Mouse (Mus musculus): Measurements from ENCODE around the gene Bub1. TPM values are rescaled to one million over a fixed set of nuclear protein-coding genes. Genes with fewer than 3 reads are reported as not detected.

Bub1 gene
- polyA plus RNA-seq (2014; fragmentation: Nextera tagmentation; extraction: Ambion mirVana), result 59.1 and 67.0 TPM in 2 replicates

DNA sequence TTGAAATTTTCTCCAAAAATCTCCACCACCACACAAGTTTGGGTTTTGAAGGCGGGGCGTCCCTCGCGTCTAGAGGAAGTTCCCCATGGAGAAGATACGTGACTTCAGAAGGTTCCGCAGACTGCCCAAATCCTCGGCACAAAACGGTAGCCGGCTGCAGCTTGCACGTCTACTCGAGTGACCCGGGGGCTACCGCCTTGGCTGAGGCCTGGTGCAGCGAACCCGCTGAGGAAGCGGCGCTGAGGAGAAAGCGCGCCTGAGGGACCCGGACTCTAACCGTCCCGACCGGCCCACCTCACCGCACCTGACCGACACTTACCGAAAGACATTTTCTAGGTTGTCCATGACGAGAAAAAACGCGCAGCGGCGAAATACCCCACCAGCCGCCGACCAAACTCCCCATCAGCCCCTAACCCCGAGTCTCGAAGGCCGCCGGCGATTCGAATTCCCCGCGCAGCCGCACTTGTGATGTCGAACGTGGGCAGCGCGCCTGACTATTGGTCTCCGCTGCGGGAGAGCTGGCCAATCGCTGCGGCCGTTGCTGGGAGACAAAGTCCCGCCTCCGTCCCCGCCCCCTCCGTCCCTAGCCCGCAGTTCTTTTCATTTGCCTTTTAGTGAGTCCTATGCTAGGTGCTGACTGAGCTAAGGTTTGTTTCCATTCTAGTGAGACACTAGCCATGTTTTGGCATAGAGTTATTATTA lies at the start of gene Bub1:
Bub1 (minus strand) TSS at position 465 of the 702 bp plus-strand sequence.
- 0% methylated on average over 56 of the region's 56 CpGs for WGBS
- H3K9ac ChIP-seq (ENCODE audit: low read length), result peak within 1 kb of the TSS; percentile 67
- peak within 1 kb of the TSS; percentile 75 for H3K4me3 ChIP-seq (ENCODE audit: low read depth, low read length)
- no peaks in the 10 kb centered on the region for H3K9me3 ChIP-seq (ENCODE audit: control insufficient read depth, low read length)
- peak; percentile 96 for DNase-seq (ENCODE audit: low spot score)
- no peaks in the 10 kb centered on the region for H3K27me3 ChIP-seq (ENCODE audit: control insufficient read depth, insufficient read depth, low read length)
- peaks cover 3% of the 10 kb centered on the region; the same call in 1 of the 2 replicates for H3K4me1 ChIP-seq (replicated peaks; ENCODE audit: control insufficient read depth, insufficient read depth, low read length)
- H3K4me2 ChIP-seq (ENCODE audit: low read depth, low read length, severe bottlenecking), result peak within 1 kb of the TSS; percentile 53
- no peak within 1 kb of the TSS for H3K27ac ChIP-seq (ENCODE audit: low read depth, low read length)
- ATAC-seq (replicated peaks; ENCODE audit: low FRiP score), result peak; percentile 97
- H3K36me3 ChIP-seq (ENCODE audit: control insufficient read depth, insufficient read depth, low read length), result peaks cover 3% of the 10 kb centered on the region; the same call in 1 of the 2 replicates

- no peak overlapping the region for H3K4me2 ChIP-seq (ENCODE audit: low read depth, low read length, severe bottlenecking)
- no peaks in the 10 kb centered on the region for H3K27me3 ChIP-seq (ENCODE audit: control insufficient read depth, insufficient read depth, low read length)
- H3K27ac ChIP-seq (ENCODE audit: low read depth, low read length), result no peak overlapping the region
- DNase-seq (ENCODE audit: low spot score) (no peak), ATAC-seq (replicated peaks; ENCODE audit: low FRiP score) (no peak)
- no peaks in the 10 kb centered on the region for H3K9me3 ChIP-seq (ENCODE audit: control insufficient read depth, low read length)
- no peak overlapping the region for H3K4me3 ChIP-seq (ENCODE audit: low read depth, low read length)
- WGBS, result 92% methylated on average over 5 of the region's 5 CpGs
- H3K36me3 ChIP-seq (ENCODE audit: control insufficient read depth, insufficient read depth, low read length), result no peaks in the 10 kb centered on the region
- no peak overlapping the region for H3K9ac ChIP-seq (ENCODE audit: low read length)
- H3K4me1 ChIP-seq (replicated peaks; ENCODE audit: control insufficient read depth, insufficient read depth, low read length), result no peaks in the 10 kb centered on the region
These were observed 49.4 kb upstream of the Bub1 start for GRCm38 (mm10) chr2:127881063-127881462.

DNA sequence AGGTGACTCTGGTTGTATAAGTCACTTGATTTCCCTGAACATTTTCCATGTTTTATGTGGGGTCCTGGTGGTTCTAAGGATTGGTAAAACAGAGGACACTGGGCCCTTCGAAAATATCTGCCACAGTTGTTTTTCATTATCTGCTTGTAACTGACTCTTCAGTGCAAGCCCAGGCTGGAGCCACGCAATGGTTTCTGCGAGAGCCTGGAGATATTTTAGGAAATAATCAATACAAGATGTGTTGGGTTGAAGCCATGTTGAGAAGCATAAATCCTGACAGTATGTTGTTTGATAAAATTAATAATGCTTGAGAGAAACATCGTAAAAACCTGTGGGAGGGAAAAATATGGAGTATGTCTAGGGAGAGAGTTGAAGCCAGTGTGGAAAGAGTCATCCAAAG lies 32.7 kb upstream of the Bub1 start:
- Histone ChIP-seq H3K4me2 (ENCODE audit: low read depth, low read length, severe bottlenecking) (no peak overlapping the region), H3K9me3 (ENCODE audit: control insufficient read depth, low read length) (no peaks in the 10 kb centered on the region), H3K4me1 (replicated peaks; ENCODE audit: control insufficient read depth, insufficient read depth, low read length) (no peaks in the 10 kb centered on the region), H3K9ac (ENCODE audit: low read length) (no peak overlapping the region), H3K27me3 (ENCODE audit: control insufficient read depth, insufficient read depth, low read length) (no peaks in the 10 kb centered on the region), H3K4me3 (ENCODE audit: low read depth, low read length) (no peak overlapping the region), H3K36me3 (ENCODE audit: control insufficient read depth, insufficient read depth, low read length) (no peaks in the 10 kb centered on the region), H3K27ac (ENCODE audit: low read depth, low read length) (no peak overlapping the region)
- no peak for ATAC-seq (replicated peaks; ENCODE audit: low FRiP score)
- WGBS, result 78% methylated on average over 4 of the region's 4 CpGs
- DNase-seq (ENCODE audit: low spot score), result no peak

GRCm38 (mm10) chr2:127854332-127854991 lies 22.8 kb upstream of the Bub1 start:
- H3K4me3 ChIP-seq (ENCODE audit: low read depth, low read length), result no peak overlapping the region
- H3K27me3 ChIP-seq (ENCODE audit: control insufficient read depth, insufficient read depth, low read length), result no peaks in the 10 kb centered on the region
- WGBS, result 72% methylated on average over 4 of the region's 4 CpGs
- no peaks in the 10 kb centered on the region for H3K36me3 ChIP-seq (ENCODE audit: control insufficient read depth, insufficient read depth, low read length)
- no peak for ATAC-seq (replicated peaks; ENCODE audit: low FRiP score)
- H3K9me3 ChIP-seq (ENCODE audit: control insufficient read depth, low read length), result no peaks in the 10 kb centered on the region
- no peak for DNase-seq (ENCODE audit: low spot score)
- H3K9ac ChIP-seq (ENCODE audit: low read length), result no peak overlapping the region
- H3K4me2 ChIP-seq (ENCODE audit: low read depth, low read length, severe bottlenecking), result no peak overlapping the region
- no peaks in the 10 kb centered on the region for H3K4me1 ChIP-seq (replicated peaks; ENCODE audit: control insufficient read depth, insufficient read depth, low read length)
- no peak overlapping the region for H3K27ac ChIP-seq (ENCODE audit: low read depth, low read length)

GRCm38 (mm10) chr2:127850371-127850770 lies 18.7 kb upstream of the Bub1 start:
- Histone ChIP-seq H3K27me3 (ENCODE audit: control insufficient read depth, insufficient read depth, low read length) (no peaks in the 10 kb centered on the region), H3K36me3 (ENCODE audit: control insufficient read depth, insufficient read depth, low read length) (no peaks in the 10 kb centered on the region), H3K9ac (ENCODE audit: low read length) (no peak overlapping the region), H3K27ac (ENCODE audit: low read depth, low read length) (no peak overlapping the region), H3K4me2 (ENCODE audit: low read depth, low read length, severe bottlenecking) (no peak overlapping the region), H3K9me3 (ENCODE audit: control insufficient read depth, low read length) (no peaks in the 10 kb centered on the region), H3K4me3 (ENCODE audit: low read depth, low read length) (no peak overlapping the region), H3K4me1 (replicated peaks; ENCODE audit: control insufficient read depth, insufficient read depth, low read length) (no peaks in the 10 kb centered on the region)
- no peak for ATAC-seq (replicated peaks; ENCODE audit: low FRiP score)
- WGBS, result 91% methylated on average over 2 of the region's 2 CpGs
- no peak for DNase-seq (ENCODE audit: low spot score)

DNA sequence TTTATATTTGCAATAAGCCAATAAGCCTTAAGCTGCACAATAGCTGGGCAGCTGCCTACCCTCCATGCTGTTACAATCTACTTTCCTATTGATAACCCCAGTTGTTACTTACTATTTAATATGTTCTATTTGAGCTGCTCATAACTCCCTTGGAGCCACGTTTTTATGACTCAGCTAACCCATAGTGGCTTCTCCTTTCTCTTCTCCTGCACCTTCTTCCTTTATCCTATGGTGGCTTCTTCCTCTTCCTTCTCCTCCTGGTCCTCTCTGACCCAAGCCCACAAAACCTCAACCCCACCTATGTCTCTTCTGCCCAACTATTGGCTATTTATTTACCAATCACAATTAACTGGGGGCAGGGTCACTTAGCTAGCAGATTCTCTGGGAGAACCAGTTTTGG lies 14.9 kb upstream of the Bub1 start:
- WGBS, result 30% methylated on average over 1 of the region's 1 CpGs
- H3K9ac ChIP-seq (ENCODE audit: low read length), result no peak overlapping the region

GRCm38 (mm10) chr2:127846008-127846407 lies 14.3 kb upstream of the Bub1 start:
- no peak for ATAC-seq (replicated peaks; ENCODE audit: low FRiP score)
- no peak overlapping the region for H3K9ac ChIP-seq (ENCODE audit: low read length)
- DNase-seq (ENCODE audit: low spot score), result no peak

More for the DNA sequence above, 14.9 kb upstream of the Bub1 start:
- Histone ChIP-seq H3K4me1 (replicated peaks; ENCODE audit: control insufficient read depth, insufficient read depth, low read length) (no peaks in the 10 kb centered on the region), H3K36me3 (ENCODE audit: control insufficient read depth, insufficient read depth, low read length) (no peaks in the 10 kb centered on the region), H3K4me3 (ENCODE audit: low read depth, low read length) (no peak overlapping the region), H3K27me3 (ENCODE audit: control insufficient read depth, insufficient read depth, low read length) (no peaks in the 10 kb centered on the region), H3K9me3 (ENCODE audit: control insufficient read depth, low read length) (no peaks in the 10 kb centered on the region), H3K4me2 (ENCODE audit: low read depth, low read length, severe bottlenecking) (no peak overlapping the region), H3K27ac (ENCODE audit: low read depth, low read length) (no peak overlapping the region)
- DNase-seq (ENCODE audit: low spot score), result no peak
- no peak for ATAC-seq (replicated peaks; ENCODE audit: low FRiP score)

GRCm38 (mm10) chr2:127845346-127845982 lies 13.8 kb upstream of the Bub1 start:
- WGBS, result 57% methylated on average over 7 of the region's 7 CpGs
- DNase-seq (ENCODE audit: low spot score) (no peak), ATAC-seq (replicated peaks; ENCODE audit: low FRiP score) (no peak)

More at GRCm38 (mm10) chr2:127846008-127846407, 14.3 kb upstream of the Bub1 start:
- Histone ChIP-seq H3K4me3 (ENCODE audit: low read depth, low read length) (no peak overlapping the region), H3K27me3 (ENCODE audit: control insufficient read depth, insufficient read depth, low read length) (no peaks in the 10 kb centered on the region), H3K36me3 (ENCODE audit: control insufficient read depth, insufficient read depth, low read length) (no peaks in the 10 kb centered on the region), H3K27ac (ENCODE audit: low read depth, low read length) (no peak overlapping the region), H3K9me3 (ENCODE audit: control insufficient read depth, low read length) (no peaks in the 10 kb centered on the region), H3K4me1 (replicated peaks; ENCODE audit: control insufficient read depth, insufficient read depth, low read length) (no peaks in the 10 kb centered on the region), H3K4me2 (ENCODE audit: low read depth, low read length, severe bottlenecking) (no peak overlapping the region)

More at GRCm38 (mm10) chr2:127845346-127845982, 13.8 kb upstream of the Bub1 start:
- no peaks in the 10 kb centered on the region for H3K9me3 ChIP-seq (ENCODE audit: control insufficient read depth, low read length)
- no peak overlapping the region for H3K27ac ChIP-seq (ENCODE audit: low read depth, low read length)
- no peak overlapping the region for H3K4me2 ChIP-seq (ENCODE audit: low read depth, low read length, severe bottlenecking)
- no peak overlapping the region for H3K9ac ChIP-seq (ENCODE audit: low read length)
- H3K36me3 ChIP-seq (ENCODE audit: control insufficient read depth, insufficient read depth, low read length), result no peaks in the 10 kb centered on the region
- no peaks in the 10 kb centered on the region for H3K4me1 ChIP-seq (replicated peaks; ENCODE audit: control insufficient read depth, insufficient read depth, low read length)
- no peak overlapping the region for H3K4me3 ChIP-seq (ENCODE audit: low read depth, low read length)
- no peaks in the 10 kb centered on the region for H3K27me3 ChIP-seq (ENCODE audit: control insufficient read depth, insufficient read depth, low read length)

Measured in forebrain, embryonic 11.5 days (tissue).